Comparison of ENCODE assay signal across 8 mouse cellular contexts in genomic region chr6:149193276-149193905, GRCm38 (mm10). TPM values are rescaled to one million over a fixed set of nuclear protein-coding genes. Genes with fewer than 3 reads are reported as not detected.
DNase-seq lines count a peak whose midpoint lies in the region; ATAC-seq and TF ChIP-seq lines count a peak whose summit lies in the region.

No protein-coding gene starts in this region.

- H3K9me3 ChIP-seq in heart, embryonic 12.5 days (replicated peaks), result 0 out of 2 replicates have a peak, but pooled peaks cover 4% of the 10 kb centered on the region
- no peaks in the 10 kb centered on the region for H3K9me3 ChIP-seq in lung, postnatal 0 days (ENCODE audit: low read length)

- no peaks in the 10 kb centered on the region for H3K36me3 ChIP-seq in heart, embryonic 12.5 days
- H3K36me3 ChIP-seq in lung, postnatal 0 days (ENCODE audit: insufficient read depth, low read length), result no peaks in the 10 kb centered on the region

- ATAC-seq in heart, embryonic 12.5 days (ENCODE audit: insufficient number of reproducible peaks, low FRiP score), result peak; percentile 86
- peak; percentile 12 for ATAC-seq in lung, postnatal 0 days

- peak overlapping the region; percentile 47; the same call in 1 of the 2 replicates for H3K27ac ChIP-seq in heart, embryonic 12.5 days (ENCODE audit: poor library complexity, severe bottlenecking)
- H3K27ac ChIP-seq in lung, postnatal 0 days (ENCODE audit: low read length), result no peak overlapping the region

- 53% methylated on average over 5 of the region's 5 CpGs for WGBS in heart, embryonic 12.5 days
- 38% methylated on average over 5 of the region's 5 CpGs for WGBS in lung, postnatal 0 days

- H3K4me1 ChIP-seq in heart, embryonic 12.5 days (replicated peaks), result no peaks in the 10 kb centered on the region
- peaks cover 4% of the 10 kb centered on the region; the same call in 1 of the 2 replicates for H3K4me1 ChIP-seq in lung, postnatal 0 days (ENCODE audit: insufficient read depth, low read depth, low read length)

- no peaks in the 10 kb centered on the region for H3K27me3 ChIP-seq in heart, embryonic 12.5 days (replicated peaks)
- H3K27me3 ChIP-seq in lung, postnatal 0 days (replicated peaks; ENCODE audit: insufficient read depth, low read length), result no peaks in the 10 kb centered on the region

- TF ChIP-seq EP300 in lung, postnatal 0 days (IDR thresholded peaks at IDR 0.05), result peak; percentile 89

- H3K4me3 ChIP-seq in heart, embryonic 12.5 days, result no peak overlapping the region
- H3K4me3 ChIP-seq in lung, postnatal 0 days (ENCODE audit: low read depth, low read length), result no peak overlapping the region

- no peak overlapping the region for H3K9ac ChIP-seq in heart, embryonic 12.5 days
- H3K9ac ChIP-seq in lung, postnatal 0 days (replicated peaks; ENCODE audit: low read depth), result no peak overlapping the region

- no peak overlapping the region for H3K4me2 ChIP-seq in heart, embryonic 12.5 days
- no peak overlapping the region for H3K4me2 ChIP-seq in lung, postnatal 0 days (replicated peaks; ENCODE audit: low read depth, low read length)

- TF ChIP-seq CTCF in lung, postnatal 0 days (IDR thresholded peaks at IDR 0.05), result no peak

- DNase-seq in embryo, embryonic 10 days (ENCODE audit: low spot score), result peak; percentile 13
- DNase-seq in embryo, embryonic 9.5 days (ENCODE audit: extremely low spot score), result no peak
- peak; percentile 98 for DNase-seq in adipocyte (ENCODE audit: low spot score)
- peak; percentile 86 for DNase-seq in lung, postnatal 0 days (ENCODE audit: low spot score)
- DNase-seq in cerebellum, postnatal 10 days, result no peak
- no peak for DNase-seq in cerebellum, adult 9-10 months
- no peak for DNase-seq in right cerebral cortex, postnatal 14 days

RNA-seq across cellular contexts. Expression of gene Amn1, which starts 4.9 kb away (rescaled TPM):
- polyA plus RNA-seq in heart, embryonic 12.5 days (2016; fragmentation: Nextera tagmentation; extraction: Ambion mirVana), result 21.2 and 27.4 TPM in 2 replicates
- polyA plus RNA-seq in lung, postnatal 0 days (2015; fragmentation: Nextera tagmentation; extraction: Ambion mirVana), result 26.0 and 31.9 TPM in 2 replicates

RNA-seq across cellular contexts. Expression of gene Etfbkmt, which starts 53.7 kb away (rescaled TPM):
- 15.6 and 17.4 TPM in 2 replicates for polyA plus RNA-seq in heart, embryonic 12.5 days (2016; fragmentation: Nextera tagmentation; extraction: Ambion mirVana)
- 24.3 and 26.2 TPM in 2 replicates for polyA plus RNA-seq in lung, postnatal 0 days (2015; fragmentation: Nextera tagmentation; extraction: Ambion mirVana)

Comparison
In these comparisons a context has a peak if more than half of its experiments do, and no peak if none do; other contexts are left out.
1. DNase-seq: peak in embryo, embryonic 10 days (single experiment), adipocyte (single experiment) and lung, postnatal 0 days (single experiment); none in embryo, embryonic 9.5 days (single experiment), cerebellum, postnatal 10 days (0 of 2), cerebellum, adult 9-10 months (single experiment) and right cerebral cortex, postnatal 14 days (single experiment).